Mouse (Mus musculus): ENCODE results near the gene Cd209b.

The Cd209b gene

DNA sequence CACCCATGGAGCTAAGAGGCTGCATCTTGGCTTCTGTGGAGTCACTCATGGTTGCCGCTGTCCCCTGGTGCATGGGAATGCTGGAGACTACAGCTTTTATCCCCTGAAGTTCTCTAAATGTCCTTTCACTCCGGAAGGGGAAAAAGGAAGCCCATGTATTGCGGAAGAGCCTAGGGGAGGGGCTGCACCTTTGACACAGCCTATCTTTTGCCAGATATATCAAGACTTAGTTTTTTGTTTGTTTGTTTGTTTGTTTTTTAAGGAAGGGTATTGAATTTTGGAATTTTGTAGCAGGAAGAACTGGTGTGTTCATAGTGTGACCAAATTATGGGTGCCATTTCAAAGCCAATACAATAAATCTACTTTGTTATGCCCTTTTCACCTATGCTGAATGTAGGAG lies at the start of gene Cd209b:
Gene Cd209b, minus strand, starts transcription at position 101 of the 400 bp plus-strand sequence.
- no peak for DNase-seq

- peak; percentile 30 for DNase-seq
These were observed 29.4 kb upstream of the Cd209b start for GRCm38 (mm10) chr8:3956037-3956436.

GRCm38 (mm10) chr8:3954646-3955045 lies 28.0 kb upstream of the Cd209b start, which contains the start of gene Cd209c:
Cd209c (minus strand) TSS chr8:3954746.
- no peak for DNase-seq

GRCm38 (mm10) chr8:3940023-3940422 lies 13.4 kb upstream of the Cd209b start:
- DNase-seq: no peak

GRCm38 (mm10) chr8:3878455-3878854 lies 48.2 kb downstream of the Cd209b start, which contains the start of gene Cd209d:
Cd209d (minus strand) TSS chr8:3878555.
- DNase-seq: no peak

- DNase-seq: no peak
These were observed 50.5 kb downstream of the Cd209b start for GRCm38 (mm10) chr8:3876121-3876520.

Data from kidney, postnatal 14 days (tissue).